18 mouse cellular contexts compared by ENCODE assay signal in the genomic region with DNA sequence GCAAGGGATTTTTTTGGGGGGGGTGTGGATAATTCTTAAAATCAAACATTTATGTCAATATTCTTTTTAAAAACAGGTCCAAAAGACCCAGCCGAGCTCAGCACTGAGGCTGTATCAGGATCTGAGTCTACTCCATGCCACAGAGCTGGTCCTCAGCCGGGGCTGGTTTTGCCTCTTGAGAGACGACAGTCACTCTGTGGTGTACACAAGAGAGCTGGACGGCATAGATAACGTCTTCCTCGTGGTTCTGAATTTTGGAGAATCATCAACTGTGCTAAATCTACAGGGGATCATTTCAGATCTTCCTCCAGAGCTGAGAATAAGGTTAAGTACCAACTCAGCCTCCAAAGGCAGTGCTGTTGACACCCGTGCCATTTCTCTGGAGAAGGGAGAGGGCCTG. TPM values are rescaled to one million over a fixed set of nuclear protein-coding genes. Genes with fewer than 3 reads are reported as not detected.
"Had no signal": no experiment of that assay in that cellular context is flagged by ENCODE, and none has a peak within 500 bp of the region (broad histone marks: within the 10 kb centered on the region; RNA-seq: fewer than 3 reads in every experiment).

No protein-coding gene starts in this region.

- H3K4me3 ChIP-seq: left cerebral cortex, adult 2 months; midbrain, embryonic 10.5 days had no signal

- H3K9ac ChIP-seq: lung, embryonic 14.5 days had no signal

- H3K27ac ChIP-seq: kidney, postnatal 0 days; left cerebral cortex, adult 2 months; macrophage; midbrain, embryonic 10.5 days; stomach, postnatal 0 days had no signal

- H3K4me1 ChIP-seq: midbrain, embryonic 10.5 days had no signal

- ATAC-seq: intestine, postnatal 0 days; lung, postnatal 0 days had no signal

- H3K4me2 ChIP-seq: lung, embryonic 14.5 days had no signal

- H3K9me3 ChIP-seq: midbrain, embryonic 10.5 days had no signal

- DNase-seq: kidney, adult 2 months; layer of hippocampus, postnatal 36 days; lung, embryonic 14.5 days; midbrain, embryonic 14.5 days; right cerebral cortex, adult 18-20 months; right cerebral cortex, postnatal 14 days; right cerebral cortex, postnatal 4 days; thymus, adult 2 months; thymus, postnatal 14 days; thymus, postnatal 4 days had no signal

RNA-seq across cellular contexts. Expression of a gene that starts 35.4 kb away (rescaled TPM):
- total RNA-seq: layer of hippocampus, postnatal 10 days had no signal
- polyA plus RNA-seq: macrophage had no signal
